Mouse (Mus musculus) ES-Bruce4 (cell line): ENCODE results near the gene Usp3. TPM values are rescaled to one million over a fixed set of nuclear protein-coding genes. Genes with fewer than 3 reads are reported as not detected.
A peak's percentile ranks its signal among the peaks of the same experiment; 100 is the strongest.

Source experiments
- H3K27ac ChIP-seq: 2 replicates; pipeline ENCODE4 v1.5.1; 2012; ENCODE audit warnings: low read length, inconsistent platforms; ENCODE audit not compliant: insufficient read depth
- H3K27me3 ChIP-seq: 2 replicates; pipeline ENCODE4 v1.6.1; 2012; ENCODE audit warnings: mild to moderate bottlenecking, low read length, inconsistent platforms; ENCODE audit not compliant: control insufficient read depth, poor library complexity, insufficient read depth, severe bottlenecking
- H3K36me3 ChIP-seq: 2 replicates; pipeline ENCODE4 v1.6.1; 2012; ENCODE audit warnings: inconsistent platforms, mild to moderate bottlenecking, low read length, moderate library complexity; ENCODE audit not compliant: control insufficient read depth, poor library complexity, insufficient read depth, severe bottlenecking
- H3K4me1 ChIP-seq: one replicate; pipeline ENCODE4 v1.8.1; 2011; ENCODE audit warnings: low read length; ENCODE audit not compliant: control insufficient read depth, insufficient read depth
- H3K4me3 ChIP-seq: 2 replicates; pipeline ENCODE4 v1.5.1; 2011; ENCODE audit warnings: low read depth, mild to moderate bottlenecking, low read length
- H3K9ac ChIP-seq: 2 replicates; pipeline ENCODE4 v1.6.1; 2012; ENCODE audit warnings: low read depth, mild to moderate bottlenecking, inconsistent platforms; ENCODE audit not compliant: poor library complexity, severe bottlenecking
- H3K9me3 ChIP-seq: replicated peaks from 2 replicates; pipeline ENCODE4 v1.6.1; 2012; ENCODE audit warnings: mild to moderate bottlenecking, low read length, inconsistent platforms; ENCODE audit not compliant: control insufficient read depth, poor library complexity, insufficient read depth, severe bottlenecking
- CTCF ChIP-seq: IDR thresholded peaks from one replicate; pipeline ENCODE4 v1.8.1; 2011; ENCODE audit warnings: low read depth, low read length
- EP300 ChIP-seq: IDR thresholded peaks from 2 replicates; pipeline ENCODE4 v1.6.1; 2011; ENCODE audit warnings: low read depth, low read length; ENCODE audit not compliant: insufficient read depth
- POLR2A ChIP-seq: IDR thresholded peaks from one replicate; pipeline ENCODE4 v1.8.1; 2011; ENCODE audit warnings: low read length; ENCODE audit not compliant: insufficient read depth
- polyA plus RNA-seq: library from polyadenylated mRNA; stranded (reverse); fragments of >200 nt; gene quantifications from 2 replicates; pipeline ENCODE4 v1.2.4, GENCODE M21; 2011; ENCODE audit warnings: low read depth; ENCODE audit not compliant: missing spikeins, insufficient read depth, insufficient read length

Gene Usp3
- polyA plus RNA-seq, 1 experiment: 51.5 TPM

DNA sequence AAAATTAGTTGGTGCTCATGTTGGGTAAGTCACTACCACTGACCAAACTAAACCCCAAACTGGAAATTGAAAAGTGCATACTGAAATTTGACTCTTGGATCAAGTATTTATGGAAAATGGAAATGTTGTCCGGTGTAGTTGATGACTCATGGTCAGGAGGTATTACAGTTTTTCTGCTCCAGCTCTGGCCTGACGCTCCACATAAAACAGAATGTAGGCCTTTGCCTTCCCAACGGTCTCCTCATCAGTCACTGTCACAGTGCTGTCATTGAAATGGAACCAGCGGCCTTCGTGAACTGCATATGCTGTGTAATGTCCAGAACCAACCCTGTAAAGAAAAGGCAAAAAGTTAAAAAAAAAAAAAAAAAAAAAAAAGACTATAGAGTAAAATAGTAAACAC, 74.7 kb downstream of the Usp3 start:
- H3K9ac ChIP-seq: no peak overlapping the region
- H3K9me3 ChIP-seq: no peaks in the 10 kb centered on the region
- 0 out of 2 replicates have a peak, but pooled peaks cover 2% of the 10 kb centered on the region for H3K36me3 ChIP-seq
- H3K4me3 ChIP-seq: no peak overlapping the region
- TF ChIP-seq CTCF (no peak), EP300 (no peak), POLR2A (no peak)
- H3K27ac ChIP-seq: no peak overlapping the region
- no peaks in the 10 kb centered on the region for H3K4me1 ChIP-seq
- H3K27me3 ChIP-seq: no peaks in the 10 kb centered on the region

GRCm38 (mm10) chr9:66517746-66518145, 75.2 kb downstream of the Usp3 start:
- H3K9ac ChIP-seq: no peak overlapping the region
- no peaks in the 10 kb centered on the region for H3K4me1 ChIP-seq
- H3K27ac ChIP-seq: no peak overlapping the region
- 0 out of 2 replicates have a peak, but pooled peaks cover 2% of the 10 kb centered on the region for H3K36me3 ChIP-seq
- no peaks in the 10 kb centered on the region for H3K9me3 ChIP-seq
- no peaks in the 10 kb centered on the region for H3K27me3 ChIP-seq
- no peak overlapping the region for H3K4me3 ChIP-seq
- no peak for TF ChIP-seq CTCF
- TF ChIP-seq EP300: no peak
- TF ChIP-seq POLR2A: no peak

DNA sequence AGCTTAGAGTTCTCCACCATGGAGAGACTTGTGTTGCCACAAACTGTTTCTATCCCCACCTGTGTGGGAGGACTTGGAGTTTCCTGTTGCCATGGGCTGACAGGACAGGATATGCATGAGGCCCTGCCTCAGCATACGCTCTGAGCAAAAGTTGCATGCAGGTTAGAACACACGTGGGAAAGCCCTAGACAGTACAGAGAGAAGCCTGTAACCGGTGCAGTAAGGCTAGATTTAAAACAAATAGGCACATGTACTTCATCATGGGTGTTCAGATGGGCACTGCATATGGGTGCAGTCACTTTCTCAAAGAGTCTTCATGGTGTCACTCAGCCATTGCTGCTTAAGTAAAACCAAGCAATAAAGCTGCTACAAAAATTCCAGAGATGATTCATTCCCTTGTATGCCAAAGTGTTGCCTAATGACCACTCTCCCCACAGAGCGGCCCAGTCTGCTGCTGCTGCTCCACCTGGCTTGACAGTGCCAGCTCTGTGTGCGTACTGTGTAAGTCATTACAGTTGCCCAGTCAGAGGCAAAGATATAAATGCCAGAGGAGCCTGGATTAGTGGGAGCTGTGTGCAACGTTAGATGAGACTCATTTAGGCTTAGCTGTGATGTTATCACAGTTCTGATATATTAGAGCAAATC, 76.5 kb downstream of the Usp3 start:
- Histone ChIP-seq H3K9me3 (no peaks in the 10 kb centered on the region), H3K9ac (no peak overlapping the region), H3K4me1 (no peaks in the 10 kb centered on the region), H3K27me3 (no peaks in the 10 kb centered on the region), H3K36me3 (0 out of 2 replicates have a peak, but pooled peaks cover 2% of the 10 kb centered on the region), H3K27ac (no peak overlapping the region), H3K4me3 (no peak overlapping the region)
- no peak for TF ChIP-seq EP300
- TF ChIP-seq POLR2A: no peak
- TF ChIP-seq CTCF: no peak

GRCm38 (mm10) chr9:66515680-66516210, 77.2 kb downstream of the Usp3 start:
- H3K36me3 ChIP-seq: 0 out of 2 replicates have a peak, but pooled peaks cover 2% of the 10 kb centered on the region
- no peak overlapping the region for H3K27ac ChIP-seq
- H3K9me3 ChIP-seq: no peaks in the 10 kb centered on the region
- H3K4me1 ChIP-seq: no peaks in the 10 kb centered on the region
- no peaks in the 10 kb centered on the region for H3K27me3 ChIP-seq
- no peak overlapping the region for H3K9ac ChIP-seq
- TF ChIP-seq CTCF (no peak), POLR2A (no peak), EP300 (no peak)
- H3K4me3 ChIP-seq: no peak overlapping the region

- TF ChIP-seq CTCF (no peak), EP300 (no peak), POLR2A (no peak)
- Histone ChIP-seq H3K36me3 (0 out of 2 replicates have a peak, but pooled peaks cover 2% of the 10 kb centered on the region), H3K27ac (no peak overlapping the region; the same call in 1 of the 2 replicates), H3K9me3 (no peaks in the 10 kb centered on the region), H3K9ac (no peak overlapping the region), H3K4me1 (peaks cover 2% of the 10 kb centered on the region), H3K27me3 (no peaks in the 10 kb centered on the region), H3K4me3 (no peak overlapping the region)
These were observed 77.8 kb downstream of the Usp3 start for GRCm38 (mm10) chr9:66515115-66515514.

- no peaks in the 10 kb centered on the region for H3K9me3 ChIP-seq
- TF ChIP-seq CTCF (peak; percentile 97), POLR2A (no peak), EP300 (peak; percentile 90)
- H3K9ac ChIP-seq: peak within 1 kb of the TSS; percentile 63; the same call in 1 of the 2 replicates
- no peaks in the 10 kb centered on the region for H3K27me3 ChIP-seq
- peak within 1 kb of the TSS; percentile 50 for H3K4me3 ChIP-seq
- peaks cover 2% of the 10 kb centered on the region for H3K4me1 ChIP-seq
- H3K36me3 ChIP-seq: 0 out of 2 replicates have a peak, but pooled peaks cover 2% of the 10 kb centered on the region
- peak within 1 kb of the TSS; percentile 51 for H3K27ac ChIP-seq
These were observed 78.6 kb downstream of the Usp3 start, which contains the start of gene Fbxl22 for GRCm38 (mm10) chr9:66514256-66514770. TSS of gene Fbxl22 (minus strand) at chr9:66514593.
